Mouse (Mus musculus): ENCODE data around the gene Ptpn14.

The Ptpn14 gene

GRCm38 (mm10) chr1:189770516-189770915 lies 42.4 kb downstream of the Ptpn14 start:
- DNase-seq (ENCODE audit: extremely low spot score) = no peak

DNA sequence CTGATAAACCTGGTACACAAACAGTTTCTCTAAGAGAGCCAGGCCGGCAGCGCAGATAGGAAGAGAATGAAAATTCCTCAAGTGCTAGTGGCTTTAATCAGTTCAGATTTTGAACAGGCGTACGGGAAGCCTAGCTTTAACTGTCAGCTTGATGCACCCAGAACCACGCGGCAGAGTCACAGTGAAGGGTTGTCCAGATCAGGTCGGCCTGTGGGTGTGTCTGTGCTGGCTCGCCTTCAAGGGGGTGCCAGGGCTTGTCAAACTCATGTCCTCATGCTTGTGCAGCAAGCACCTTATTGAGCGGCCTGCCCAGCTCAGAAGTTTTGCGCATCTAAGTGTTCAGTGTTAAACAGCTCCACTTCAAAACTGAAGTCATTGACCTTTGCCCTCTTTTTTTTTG lies 44.6 kb downstream of the Ptpn14 start:
- no peak for DNase-seq (ENCODE audit: extremely low spot score)

DNA sequence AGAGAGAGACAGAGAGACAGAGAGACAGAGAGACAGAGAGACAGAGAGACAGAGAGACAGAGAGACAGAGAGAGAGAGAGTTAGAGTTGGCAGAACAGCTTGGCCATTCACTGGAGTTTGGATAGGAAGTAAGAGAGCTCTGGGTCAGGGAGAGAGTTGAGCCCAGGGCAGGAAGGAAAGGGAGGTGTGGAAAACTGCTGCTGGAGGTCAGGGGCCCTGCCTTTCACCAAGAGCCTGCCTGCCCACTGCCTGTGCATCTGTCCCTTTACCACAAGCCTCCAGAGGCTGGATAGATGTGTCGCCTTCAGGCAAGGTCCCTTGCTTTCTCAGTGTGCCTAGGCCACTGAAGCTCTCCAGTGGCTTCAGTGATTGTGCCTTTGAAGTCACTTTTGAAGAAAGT lies 46.7 kb downstream of the Ptpn14 start:
- no peak for DNase-seq (ENCODE audit: extremely low spot score)

- DNase-seq (ENCODE audit: extremely low spot score) = no peak
These were observed 49.1 kb downstream of the Ptpn14 start for GRCm38 (mm10) chr1:189777207-189777606.

GRCm38 (mm10) chr1:189778343-189778742 lies 50.3 kb downstream of the Ptpn14 start:
- DNase-seq (ENCODE audit: extremely low spot score) = no peak

DNA sequence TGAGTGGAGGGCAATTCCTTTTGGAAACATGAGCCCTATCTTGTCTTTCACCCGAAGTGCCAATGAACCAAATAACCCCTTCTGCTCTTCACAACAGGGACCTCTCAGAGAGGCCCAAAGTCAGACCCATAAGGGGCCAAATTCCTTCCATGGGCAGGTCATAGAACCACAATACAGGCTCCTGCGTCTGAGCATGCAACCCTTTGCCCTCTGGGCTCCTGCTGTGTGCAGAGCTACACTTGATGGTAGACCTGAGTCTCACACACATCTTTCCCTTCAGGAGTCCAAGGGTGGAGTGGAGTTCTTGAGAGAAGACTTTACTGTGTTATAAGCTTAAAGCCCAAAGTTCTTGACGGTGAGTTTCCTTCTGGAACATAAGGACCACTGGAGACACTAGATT lies 51.2 kb downstream of the Ptpn14 start:
- no peak for DNase-seq (ENCODE audit: extremely low spot score)

DNA sequence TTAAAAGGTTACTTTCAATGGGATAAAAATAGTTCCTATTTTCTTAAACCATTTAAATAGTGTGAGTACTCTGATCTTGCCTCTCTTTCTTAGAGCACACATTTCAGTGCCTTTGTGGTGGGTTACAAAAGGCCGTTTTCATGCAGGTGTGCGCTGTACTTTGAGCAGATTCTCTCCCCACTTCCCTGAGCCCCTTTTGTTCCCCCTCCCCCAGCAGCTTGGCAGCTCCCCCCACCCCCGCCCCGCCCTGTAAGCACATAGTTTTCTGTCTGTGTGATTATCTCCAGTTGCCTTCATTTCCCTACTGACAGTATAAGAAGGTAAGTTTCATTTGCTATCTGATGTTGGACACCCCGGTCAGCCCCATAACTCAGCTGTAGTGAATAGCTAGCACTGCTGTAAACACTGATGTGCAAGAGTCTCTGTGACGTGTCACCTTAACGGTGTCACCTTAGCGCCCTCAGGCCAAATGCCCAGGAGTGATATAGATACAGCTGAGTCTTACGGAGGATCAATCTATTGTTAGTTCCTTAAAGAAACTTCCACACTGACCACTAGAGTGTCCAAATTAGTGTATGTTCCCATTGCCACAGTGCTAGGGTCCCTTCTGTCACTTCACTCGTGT lies 53.8 kb downstream of the Ptpn14 start:
- no peak for DNase-seq (ENCODE audit: extremely low spot score)

DNA sequence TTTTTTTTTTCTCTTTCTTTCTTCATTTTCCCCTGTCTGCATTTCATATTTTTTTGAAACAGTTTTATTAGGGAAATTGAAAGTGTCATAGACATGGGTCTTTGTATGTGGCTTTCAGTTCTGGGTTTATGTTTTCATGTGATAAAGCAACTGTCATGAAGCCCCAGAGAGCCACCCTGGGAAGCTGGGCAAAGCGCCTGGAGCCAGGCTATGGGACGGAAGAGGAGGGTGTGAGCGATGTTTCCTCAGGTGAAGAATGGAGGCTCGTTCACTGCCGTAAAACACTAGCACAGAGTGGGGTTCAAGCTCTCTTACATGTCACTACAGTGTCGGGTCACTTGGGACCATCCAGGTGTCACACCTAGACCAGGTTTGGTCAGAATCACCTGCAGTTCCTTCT lies 54.6 kb downstream of the Ptpn14 start:
- no peak for DNase-seq (ENCODE audit: extremely low spot score)

DNA sequence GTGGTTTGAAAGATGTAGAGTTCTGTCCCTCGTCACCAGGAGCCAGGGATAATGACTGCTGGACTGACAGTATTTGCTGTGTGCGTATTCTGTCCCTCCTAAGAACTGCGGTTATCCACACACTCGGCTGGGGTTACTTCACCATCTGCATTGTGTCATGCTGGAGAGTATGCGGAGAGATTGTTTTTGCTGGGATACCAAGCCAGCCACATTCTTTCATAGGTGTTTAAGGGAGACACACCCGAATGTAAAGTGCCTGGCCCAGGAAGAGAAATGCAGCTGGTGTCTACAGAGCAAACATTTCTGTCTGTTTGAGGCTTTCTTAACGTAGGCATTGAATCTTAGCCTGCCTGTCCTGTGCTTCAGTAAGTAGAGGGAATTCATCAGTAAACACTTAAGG lies 56.4 kb downstream of the Ptpn14 start:
- no peak for DNase-seq (ENCODE audit: extremely low spot score)

GRCm38 (mm10) chr1:189786707-189787485 lies 58.8 kb downstream of the Ptpn14 start:
- no peak for DNase-seq (ENCODE audit: extremely low spot score)

DNA sequence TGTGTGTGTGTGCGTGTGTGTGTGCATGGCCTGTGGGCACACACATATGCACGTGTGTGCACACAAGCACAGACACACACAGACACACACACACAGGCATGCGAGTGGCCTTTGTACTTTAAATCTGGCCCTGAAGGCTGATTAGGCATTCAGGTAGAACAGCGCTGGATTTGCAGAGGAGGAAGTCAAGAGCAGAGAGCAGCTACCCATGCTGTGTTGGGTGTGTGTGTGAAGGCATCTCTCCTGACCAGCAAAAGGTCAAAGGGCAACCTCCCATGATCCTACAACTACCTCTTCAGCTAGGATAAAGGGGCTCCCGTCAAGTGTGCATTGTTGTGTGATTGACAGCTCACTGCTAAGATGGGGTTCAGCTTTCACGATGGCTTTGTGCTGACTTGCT lies 61.5 kb downstream of the Ptpn14 start:
- peak; percentile 47 for DNase-seq (ENCODE audit: extremely low spot score)

DNA sequence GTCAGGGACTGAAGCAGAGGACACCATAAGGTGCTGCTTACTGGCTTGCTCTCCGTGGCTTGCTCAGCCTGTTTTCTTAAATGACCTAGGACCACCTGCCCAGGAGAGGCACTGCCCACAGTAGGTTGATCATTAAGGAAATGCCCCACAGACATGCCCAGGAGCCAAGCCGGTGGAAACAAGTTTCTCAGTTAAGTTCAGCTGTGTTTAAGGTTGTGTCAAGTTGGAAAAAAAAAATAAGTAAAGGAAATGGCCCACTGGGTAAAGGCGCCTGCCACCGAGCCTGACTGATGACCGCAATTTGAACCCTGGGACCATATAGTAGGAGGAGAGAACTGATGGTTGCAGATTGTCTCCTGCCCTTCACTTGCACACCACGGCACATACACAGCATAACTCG lies 62.6 kb downstream of the Ptpn14 start:
- no peak for DNase-seq (ENCODE audit: extremely low spot score)

GRCm38 (mm10) chr1:189791534-189792217 lies 63.6 kb downstream of the Ptpn14 start:
- DNase-seq (ENCODE audit: extremely low spot score) = no peak

DNA sequence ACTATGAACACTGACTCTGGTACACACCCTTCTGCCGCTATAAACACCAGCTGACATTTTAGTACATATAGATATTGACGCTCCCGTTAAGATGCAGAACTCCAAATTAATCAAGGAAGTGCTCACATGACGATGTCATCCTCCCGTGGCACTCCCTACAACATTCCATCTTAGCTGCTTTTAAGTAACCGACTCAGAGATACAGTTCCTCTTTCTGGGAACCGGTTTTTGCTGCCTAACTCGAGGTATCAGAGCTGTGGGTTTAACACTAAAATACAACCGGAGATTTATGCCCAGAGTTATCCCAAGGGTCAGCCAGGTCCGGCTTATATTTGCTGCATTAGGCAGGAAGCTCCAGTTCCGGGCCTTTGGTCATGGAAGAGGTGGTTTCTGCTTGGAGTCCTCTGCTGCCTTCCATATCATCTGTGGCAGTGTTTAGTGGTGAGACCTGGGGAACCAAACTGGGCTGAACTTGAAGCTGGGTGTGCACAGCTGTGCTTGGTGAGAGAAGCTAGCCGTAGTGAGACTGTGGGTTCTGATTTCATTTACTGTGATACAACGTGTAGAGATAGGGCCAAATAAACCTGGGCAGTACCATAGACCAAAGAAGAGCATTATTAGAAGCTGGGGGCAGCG lies 64.6 kb downstream of the Ptpn14 start:
- no peak for DNase-seq (ENCODE audit: extremely low spot score)

GRCm38 (mm10) chr1:189798949-189799348 lies 70.9 kb downstream of the Ptpn14 start:
- DNase-seq (ENCODE audit: extremely low spot score) = no peak

DNA sequence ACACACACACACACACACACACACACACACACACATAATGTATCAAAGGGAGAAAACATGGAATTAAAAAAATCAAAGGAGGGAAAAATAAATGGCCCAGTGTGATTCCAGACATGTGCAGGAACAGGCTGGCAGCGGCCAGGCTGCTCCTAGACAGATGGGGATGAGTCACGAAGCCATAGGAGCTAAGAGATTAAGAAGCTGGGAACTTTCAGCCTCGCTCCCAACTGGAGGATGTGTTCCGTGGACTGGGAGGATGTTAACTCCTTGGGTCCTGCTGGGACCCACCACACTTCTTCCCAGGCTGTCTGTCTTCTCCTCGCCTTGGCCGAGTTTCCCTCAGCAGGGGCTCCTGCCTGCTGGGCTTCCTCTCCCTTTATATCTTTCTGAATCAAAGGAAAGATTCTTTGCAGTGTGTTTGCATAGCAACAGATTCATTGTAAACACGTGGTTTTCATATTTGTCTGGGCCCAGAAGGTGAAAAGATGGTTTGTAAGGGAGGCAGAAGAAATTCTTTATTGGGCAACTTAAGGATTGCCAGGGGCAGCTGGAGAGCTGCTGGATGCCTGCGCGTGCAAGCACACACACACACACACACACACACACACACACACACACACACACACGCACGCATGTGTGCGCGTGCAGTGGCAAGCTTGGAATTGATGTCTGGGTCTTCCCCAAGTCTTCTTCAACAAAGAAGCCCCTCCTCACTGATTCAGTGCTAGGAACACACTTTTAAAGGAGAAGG lies 72.3 kb downstream of the Ptpn14 start:
- no peak for DNase-seq (ENCODE audit: extremely low spot score)

- DNase-seq (ENCODE audit: extremely low spot score) = no peak
These were observed 73.2 kb downstream of the Ptpn14 start for GRCm38 (mm10) chr1:189801303-189801702.

- DNase-seq (ENCODE audit: extremely low spot score) = no peak
These were observed 74.5 kb downstream of the Ptpn14 start for GRCm38 (mm10) chr1:189802575-189802974.

DNA sequence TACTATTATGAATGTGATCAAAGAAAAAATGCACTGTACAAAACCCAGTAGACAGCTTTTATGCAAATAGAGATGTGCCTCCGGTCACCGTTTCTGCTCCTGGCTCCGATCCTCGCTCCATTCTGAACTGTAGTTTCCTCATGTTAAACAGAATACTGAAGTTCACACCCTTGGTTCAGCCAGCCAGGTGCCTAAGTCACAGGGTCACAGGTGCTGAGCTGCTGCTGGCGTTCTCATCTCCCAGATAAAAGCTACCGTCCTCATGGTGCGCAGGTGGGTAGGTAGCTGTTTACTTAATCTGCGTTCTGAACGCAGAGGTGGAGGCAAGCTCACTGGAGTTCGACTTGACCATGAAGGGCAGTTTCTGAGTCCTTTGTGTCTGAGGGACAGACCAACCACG lies 75.7 kb downstream of the Ptpn14 start:
- DNase-seq (ENCODE audit: extremely low spot score) = no peak

DNA sequence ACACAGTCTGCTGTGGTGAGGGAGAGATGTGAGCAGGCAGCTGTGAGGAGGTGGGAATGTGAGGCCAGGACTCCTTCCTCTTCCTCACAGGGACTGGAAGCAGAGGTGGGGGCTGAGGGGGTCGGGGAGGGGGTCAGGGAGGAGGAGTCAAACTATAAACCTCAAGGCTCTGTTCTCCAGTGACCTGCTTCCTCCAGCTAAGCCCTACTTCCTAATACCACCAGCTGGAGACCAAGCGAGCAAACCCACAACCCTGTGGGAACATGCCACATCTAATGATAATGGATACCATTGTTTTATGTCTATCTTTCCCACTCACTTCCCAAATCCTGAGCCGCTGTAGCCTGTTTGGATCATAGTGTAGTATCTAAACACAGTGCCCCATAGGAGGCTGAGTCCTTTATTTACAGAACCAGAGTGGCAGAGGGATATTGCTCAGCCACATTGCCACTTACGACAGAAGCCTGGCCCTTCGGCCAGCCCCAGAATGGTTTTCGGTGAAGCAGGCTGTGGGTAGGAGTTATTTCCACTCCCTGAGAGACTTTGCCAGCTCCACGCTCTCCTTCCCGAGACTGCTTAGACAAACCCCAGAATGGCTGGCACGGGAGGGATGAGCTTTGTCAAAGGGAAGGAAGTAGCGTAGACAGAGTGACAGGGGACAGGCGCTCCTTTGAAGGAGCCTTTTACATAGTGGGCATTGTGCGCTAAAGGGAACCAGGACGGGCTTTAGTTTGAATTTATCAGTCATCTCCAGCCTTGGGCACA lies 78.6 kb downstream of the Ptpn14 start:
- no peak for DNase-seq (ENCODE audit: extremely low spot score)

DNA sequence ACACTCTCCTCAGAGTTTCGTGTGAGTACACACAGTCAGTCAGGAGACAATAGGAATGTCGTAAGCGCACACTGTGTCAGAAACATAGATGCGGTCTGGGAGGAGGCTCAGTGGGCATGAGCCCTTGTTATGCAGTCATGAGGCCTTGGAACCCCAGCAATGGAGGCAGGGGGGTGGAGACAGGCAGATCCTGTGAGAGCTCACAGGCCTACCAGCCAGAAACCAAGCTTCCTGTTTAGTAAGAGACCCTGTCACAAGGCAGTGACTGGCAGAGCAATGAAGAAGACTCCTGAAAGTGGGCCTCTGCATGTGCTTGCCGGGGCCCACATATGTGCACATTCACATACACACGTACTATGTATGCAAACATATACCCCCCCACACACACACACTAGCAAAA lies 79.9 kb downstream of the Ptpn14 start:
- no peak for DNase-seq (ENCODE audit: extremely low spot score)

Data from embryo, embryonic 9.5 days (tissue).